Mouse (Mus musculus): Measurements from ENCODE around the gene Lpp.

DNA sequence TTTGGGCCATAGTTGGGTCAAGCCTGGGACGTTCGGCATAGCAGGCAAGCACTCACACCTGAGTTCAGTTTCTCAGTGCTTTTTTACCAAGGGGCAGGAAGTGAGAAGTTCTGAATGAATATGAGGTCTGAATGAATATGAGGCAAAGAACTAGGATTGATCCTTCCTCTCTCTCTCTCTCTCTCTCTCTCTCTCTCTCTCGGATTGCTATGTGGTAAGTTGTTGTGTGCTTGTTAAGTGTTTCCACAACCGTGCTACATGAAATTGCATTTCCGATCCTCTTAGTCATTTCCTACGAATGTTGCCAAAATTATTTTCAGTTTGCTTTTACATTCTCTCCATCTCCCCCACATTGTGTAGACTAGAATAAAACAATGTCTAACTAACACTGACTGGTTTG is 517.0 kb downstream of the Lpp start:
- TF ChIP-seq TCF12 (IDR thresholded peaks at IDR 0.05; ENCODE audit: low read depth, low read length): no peak
- TF ChIP-seq ZNF384 (IDR thresholded peaks at IDR 0.05; ENCODE audit: low read depth, low read length): no peak
- TF ChIP-seq RCOR1 (conservative IDR thresholded peaks at IDR 0.05; ENCODE audit: low read depth, low read length): no peak
- TF ChIP-seq MAFK (IDR thresholded peaks at IDR 0.05; ENCODE audit: insufficient replicate concordance, low read length): no peak
- TF ChIP-seq ZC3H11A (IDR thresholded peaks at IDR 0.05; ENCODE audit: low read depth, low read length): no peak
- no peak for TF ChIP-seq GABPA (IDR thresholded peaks at IDR 0.05; ENCODE audit: insufficient replicate concordance, low read depth, low read length)
- no peak; the same call in none of the 2 replicates for TF ChIP-seq EP300 (IDR thresholded peaks at IDR 0.05; ENCODE audit: low read length)
- TF ChIP-seq ZMIZ1 (IDR thresholded peaks at IDR 0.05; ENCODE audit: low read depth, low read length): no peak
- TF ChIP-seq CTCF (conservative IDR thresholded peaks at IDR 0.05 in 1 of 2, IDR thresholded peaks at IDR 0.05 in 1 of 2; ENCODE audit: low read depth in 2 of 2, low read length in 2 of 2): no peak

Measured in CH12.LX (cell line).